Mouse (Mus musculus) embryonic facial prominence, embryonic 14.5 days (tissue): ENCODE data around the gene 2410137M14Rik. TPM values are rescaled to one million over a fixed set of nuclear protein-coding genes. Genes with fewer than 3 reads are reported as not detected.

ENCODE experiments used
- ATAC-seq: fragments of 200-750 bp; cut with Nextera tagmentation; 2 replicates; pipeline ENCODE4 v1.8.0; 2017; ENCODE audit warnings: low read depth, moderate number of reproducible peaks, moderate TSS enrichment
- DNase-seq: peaks from one replicate; pipeline ENCODE4 v3.0.0-alpha.2; 2015; ENCODE audit warnings: low spot score
- H3K27ac ChIP-seq: fragments of 300-500 bp; sonication (generic); replicated peaks from 2 replicates; pipeline ENCODE4 v1.5.1; 2014; ENCODE audit warnings: low read depth, mild to moderate bottlenecking, low read length, moderate library complexity
- H3K27me3 ChIP-seq: fragments of 300-500 bp; sonication (generic); replicated peaks from 2 replicates; pipeline ENCODE4 v1.6.1; 2014; ENCODE audit warnings: low read length; ENCODE audit not compliant: control insufficient read depth, insufficient read depth
- H3K36me3 ChIP-seq: fragments of 300-500 bp; sonication (generic); 2 replicates; pipeline ENCODE4 v1.6.1; 2014; ENCODE audit warnings: low read length, mixed read lengths; ENCODE audit not compliant: control insufficient read depth, insufficient read depth
- H3K4me1 ChIP-seq: fragments of 300-500 bp; sonication (generic); 2 replicates; pipeline ENCODE4 v1.6.1; 2014; ENCODE audit warnings: antibody characterized with exemption, low read length; ENCODE audit not compliant: control insufficient read depth, insufficient read depth
- H3K4me2 ChIP-seq: fragments of 300-500 bp; sonication (generic); 2 replicates; pipeline ENCODE4 v1.6.1; 2014; ENCODE audit warnings: low read depth, mild to moderate bottlenecking, low read length, moderate library complexity, mixed read lengths
- H3K4me3 ChIP-seq: fragments of 300-500 bp; sonication (generic); 2 replicates; pipeline ENCODE4 v1.5.1; 2014; ENCODE audit warnings: low read depth, mild to moderate bottlenecking, low read length
- H3K9ac ChIP-seq: fragments of 300-500 bp; sonication (generic); 2 replicates; pipeline ENCODE4 v1.6.1; 2014; ENCODE audit warnings: low read depth, mild to moderate bottlenecking, low read length, moderate library complexity, mixed read lengths
- H3K9me3 ChIP-seq: fragments of 300-500 bp; sonication (generic); 2 replicates; pipeline ENCODE4 v1.6.1; 2016; ENCODE audit warnings: low read length; ENCODE audit not compliant: control insufficient read depth
- WGBS: fragments of 180-500 bp; shearing (Covaris S2); extraction: QIAGEN DNeasy Blood & Tissue Kit; methylation state at CpG from one replicate; pipeline ENCODE4 v1.1.7; 2014; 5-methylcytosine and 5-hydroxymethylcytosine counted together
- polyA plus RNA-seq: library from polyadenylated mRNA; unstranded; fragments of >200 nt; fragmentation: Nextera tagmentation; extraction: Ambion mirVana; gene quantifications from 2 replicates; pipeline ENCODE4 v1.2.1, GENCODE M21; 2014

The 2410137M14Rik gene
- polyA plus RNA-seq, 1 experiment from 2014 or later = not detected

DNA sequence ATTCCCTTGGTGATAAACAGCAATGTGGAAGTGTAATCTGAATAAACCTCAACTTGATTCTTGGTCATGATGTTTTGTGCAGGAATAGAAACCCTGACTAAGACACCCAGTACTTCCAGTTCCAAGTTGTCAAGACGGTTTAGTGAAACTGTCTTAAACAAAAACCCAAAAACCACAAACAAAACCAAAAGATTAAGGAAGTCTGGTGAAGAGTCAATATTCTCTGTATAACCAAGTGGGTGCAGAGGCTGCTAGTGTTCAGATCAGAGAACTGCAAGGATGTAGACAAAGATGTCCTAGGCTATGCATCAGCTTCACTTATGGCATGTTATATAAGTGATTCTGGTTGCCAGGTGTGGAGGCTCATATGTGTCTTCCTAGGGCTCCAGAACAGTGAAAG is 14.2 kb downstream of the 2410137M14Rik start:
- no peak overlapping the region for H3K4me3 ChIP-seq
- no peak overlapping the region for H3K4me2 ChIP-seq
- DNase-seq (no peak), ATAC-seq (no peak)
- H3K9me3 ChIP-seq = no peaks in the 10 kb centered on the region
- H3K27me3 ChIP-seq = no peaks in the 10 kb centered on the region
- 83% methylated on average over 1 of the region's 1 CpGs for WGBS
- H3K4me1 ChIP-seq = no peaks in the 10 kb centered on the region
- no peak overlapping the region for H3K9ac ChIP-seq
- H3K27ac ChIP-seq = no peak overlapping the region
- no peaks in the 10 kb centered on the region for H3K36me3 ChIP-seq

DNA sequence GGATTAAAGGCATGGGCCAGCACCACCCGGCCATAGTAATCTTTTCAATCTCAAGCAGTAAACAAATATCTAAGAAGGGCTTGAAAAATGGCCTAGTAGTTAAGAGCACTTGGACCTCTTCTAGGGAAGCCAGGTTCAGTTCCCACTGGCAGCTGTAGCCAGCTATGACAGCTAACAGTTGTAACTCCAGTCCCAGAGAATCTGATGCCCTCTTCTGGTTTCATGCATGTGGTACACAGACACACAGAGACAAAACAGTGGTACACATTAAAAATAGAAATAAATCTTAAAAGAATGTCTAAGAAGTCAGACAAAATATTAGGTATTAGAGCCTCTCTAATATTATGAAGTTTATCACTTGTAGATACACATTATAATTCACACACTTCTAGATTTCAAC is 19.9 kb downstream of the 2410137M14Rik start:
- Histone ChIP-seq H3K27ac (no peak overlapping the region), H3K4me3 (no peak overlapping the region), H3K9me3 (no peaks in the 10 kb centered on the region), H3K9ac (no peak overlapping the region), H3K27me3 (no peaks in the 10 kb centered on the region), H3K36me3 (peaks cover 8% of the 10 kb centered on the region), H3K4me1 (peaks cover 7% of the 10 kb centered on the region), H3K4me2 (no peak overlapping the region)
- ATAC-seq (no peak), DNase-seq (no peak)
- WGBS = 71% methylated on average over 1 of the region's 1 CpGs

DNA sequence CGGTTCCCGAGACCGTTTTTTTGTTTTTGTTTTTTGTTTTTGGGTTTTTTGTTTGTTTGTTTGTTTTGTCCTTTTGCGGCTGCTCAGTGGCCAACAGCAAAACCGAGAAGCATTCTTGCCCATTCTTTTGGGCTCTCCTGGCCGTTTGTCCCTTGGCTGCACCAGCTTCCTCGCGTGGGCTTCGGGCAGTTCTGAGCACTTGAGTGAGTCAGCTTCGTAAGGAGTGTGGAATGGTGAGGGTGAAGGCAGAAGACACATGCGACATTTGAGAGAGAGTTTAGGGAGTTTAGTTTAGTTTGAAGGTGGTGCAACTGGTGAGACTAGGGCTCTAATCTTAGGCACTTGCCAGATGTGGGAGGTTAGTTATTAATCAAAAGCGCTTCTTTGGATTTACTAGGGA is 22.2 kb downstream of the 2410137M14Rik start:
- Histone ChIP-seq H3K9me3 (no peaks in the 10 kb centered on the region), H3K27ac (no peak overlapping the region; the same call in none of the 2 replicates), H3K4me2 (peak overlapping the region; percentile 82), H3K36me3 (peaks cover 26% of the 10 kb centered on the region), H3K4me3 (peak overlapping the region; percentile 78), H3K9ac (peak overlapping the region; percentile 85), H3K27me3 (no peaks in the 10 kb centered on the region), H3K4me1 (peaks cover 7% of the 10 kb centered on the region)
- DNase-seq = no peak
- 7% methylated on average over 12 of the region's 12 CpGs for WGBS
- ATAC-seq = no peak

DNA sequence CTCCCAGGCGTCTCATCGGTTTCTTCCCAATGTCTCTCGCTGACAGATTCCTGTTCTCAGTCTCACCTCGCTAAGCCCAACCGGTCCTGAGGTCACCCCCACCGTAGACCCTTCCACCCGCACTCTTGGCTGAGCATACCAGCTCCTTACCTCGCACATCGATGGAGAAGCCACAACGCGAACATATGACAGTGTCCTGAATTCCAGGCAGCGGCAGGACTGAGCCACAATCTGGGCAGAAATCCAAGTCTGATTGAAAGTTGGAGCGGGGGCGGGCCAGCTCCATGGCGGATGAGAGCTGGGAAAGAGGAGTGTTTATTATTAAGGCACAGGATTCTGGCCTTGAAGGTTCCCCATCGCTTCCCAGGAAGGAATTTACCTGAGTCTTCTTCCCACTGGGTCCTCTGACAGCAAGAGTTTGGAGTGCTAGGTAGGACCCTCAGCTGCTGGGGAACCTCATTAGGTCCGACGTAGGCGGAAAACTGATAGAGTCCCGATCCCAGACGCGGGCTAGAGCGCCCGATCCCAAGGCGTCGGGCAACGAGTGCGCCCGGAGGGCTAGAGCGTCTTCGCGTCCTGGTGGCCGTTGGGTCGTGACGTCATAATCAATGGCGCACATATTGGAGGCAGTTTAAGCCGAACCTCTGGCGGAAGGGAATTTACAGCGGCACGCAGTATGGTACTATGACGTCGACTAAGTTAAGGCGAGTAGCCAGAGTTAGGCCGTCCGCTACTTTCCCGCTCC is 22.9 kb downstream of the 2410137M14Rik start, which contains the start of the genes Znrd1 and Znrd1as:
Znrd1 (minus strand) TSS at position 561 of the 745 bp plus-strand sequence.
Znrd1as (plus strand) TSS at position 594 of the 745 bp plus-strand sequence.
- H3K27me3 ChIP-seq = no peaks in the 10 kb centered on the region

DNA sequence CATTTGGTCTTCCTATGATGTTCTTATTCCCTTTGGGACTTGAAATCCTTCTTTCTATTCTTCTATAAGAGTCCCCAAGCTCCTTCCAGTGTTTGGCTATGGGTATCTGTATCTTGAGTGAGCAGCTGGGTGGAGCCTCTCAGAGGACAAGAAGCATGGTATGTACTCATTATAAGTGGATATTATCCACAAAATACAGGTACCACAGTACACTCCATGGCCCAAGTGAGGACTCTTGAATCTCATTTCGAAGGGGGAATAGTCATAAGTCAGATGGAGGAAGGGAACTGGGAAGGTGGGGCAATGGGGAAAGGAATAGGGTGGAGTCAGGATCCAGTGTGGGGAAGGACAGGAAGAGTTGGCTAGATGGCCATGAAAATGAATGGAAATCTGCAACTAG is 28.0 kb downstream of the 2410137M14Rik start:
- 92% methylated on average over 1 of the region's 1 CpGs for WGBS

More for the DNA sequence above, 22.9 kb downstream of the 2410137M14Rik start, which contains the start of the genes Znrd1 and Znrd1as:
- H3K9ac ChIP-seq = peak within 1 kb of the TSS; percentile 85
- H3K4me3 ChIP-seq = peak within 1 kb of the TSS; percentile 78
- no peaks in the 10 kb centered on the region for H3K9me3 ChIP-seq
- H3K4me1 ChIP-seq = peaks cover 7% of the 10 kb centered on the region
- H3K36me3 ChIP-seq = peaks cover 30% of the 10 kb centered on the region
- DNase-seq = peak; percentile 99
- ATAC-seq = peak; percentile 98
- peak within 1 kb of the TSS; percentile 82 for H3K4me2 ChIP-seq
- under 1% methylated on average over 43 of the region's 46 CpGs for WGBS
- H3K27ac ChIP-seq = peak within 1 kb of the TSS; percentile 85

DNA sequence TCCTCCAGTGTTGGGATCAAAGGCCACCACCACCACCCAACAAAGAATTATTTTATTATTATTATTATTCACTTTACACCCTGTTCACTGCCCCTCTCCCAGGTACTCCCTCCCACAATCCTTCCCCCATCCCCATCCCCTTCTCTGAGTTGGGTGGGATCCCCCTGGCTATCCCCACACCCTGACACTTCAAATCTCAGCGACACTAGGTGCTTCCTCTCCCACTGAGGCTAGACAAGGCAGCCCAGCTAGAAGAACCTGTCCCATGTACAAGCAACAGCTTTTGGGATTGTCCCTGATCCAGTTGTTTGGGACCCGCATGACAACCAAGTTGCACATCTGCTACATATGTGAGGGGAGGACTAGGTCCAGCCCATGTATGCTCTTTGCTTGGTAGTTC is 28.4 kb downstream of the 2410137M14Rik start:
- H3K4me3 ChIP-seq = no peak overlapping the region
- ATAC-seq = no peak
- no peaks in the 10 kb centered on the region for H3K27me3 ChIP-seq
- 82% methylated on average over 2 of the region's 2 CpGs for WGBS
- no peak for DNase-seq
- H3K4me1 ChIP-seq = peaks cover 11% of the 10 kb centered on the region
- H3K9me3 ChIP-seq = no peaks in the 10 kb centered on the region
- H3K4me2 ChIP-seq = no peak overlapping the region
- peaks cover 41% of the 10 kb centered on the region for H3K36me3 ChIP-seq
- H3K27ac ChIP-seq = no peak overlapping the region
- no peak overlapping the region for H3K9ac ChIP-seq

More for the DNA sequence above, 28.0 kb downstream of the 2410137M14Rik start:
- Histone ChIP-seq H3K9ac (no peak overlapping the region), H3K4me2 (no peak overlapping the region), H3K36me3 (peaks cover 41% of the 10 kb centered on the region), H3K9me3 (no peaks in the 10 kb centered on the region), H3K27me3 (no peaks in the 10 kb centered on the region), H3K4me3 (no peak overlapping the region), H3K4me1 (peaks cover 9% of the 10 kb centered on the region), H3K27ac (no peak overlapping the region)
- DNase-seq = no peak
- no peak for ATAC-seq

DNA sequence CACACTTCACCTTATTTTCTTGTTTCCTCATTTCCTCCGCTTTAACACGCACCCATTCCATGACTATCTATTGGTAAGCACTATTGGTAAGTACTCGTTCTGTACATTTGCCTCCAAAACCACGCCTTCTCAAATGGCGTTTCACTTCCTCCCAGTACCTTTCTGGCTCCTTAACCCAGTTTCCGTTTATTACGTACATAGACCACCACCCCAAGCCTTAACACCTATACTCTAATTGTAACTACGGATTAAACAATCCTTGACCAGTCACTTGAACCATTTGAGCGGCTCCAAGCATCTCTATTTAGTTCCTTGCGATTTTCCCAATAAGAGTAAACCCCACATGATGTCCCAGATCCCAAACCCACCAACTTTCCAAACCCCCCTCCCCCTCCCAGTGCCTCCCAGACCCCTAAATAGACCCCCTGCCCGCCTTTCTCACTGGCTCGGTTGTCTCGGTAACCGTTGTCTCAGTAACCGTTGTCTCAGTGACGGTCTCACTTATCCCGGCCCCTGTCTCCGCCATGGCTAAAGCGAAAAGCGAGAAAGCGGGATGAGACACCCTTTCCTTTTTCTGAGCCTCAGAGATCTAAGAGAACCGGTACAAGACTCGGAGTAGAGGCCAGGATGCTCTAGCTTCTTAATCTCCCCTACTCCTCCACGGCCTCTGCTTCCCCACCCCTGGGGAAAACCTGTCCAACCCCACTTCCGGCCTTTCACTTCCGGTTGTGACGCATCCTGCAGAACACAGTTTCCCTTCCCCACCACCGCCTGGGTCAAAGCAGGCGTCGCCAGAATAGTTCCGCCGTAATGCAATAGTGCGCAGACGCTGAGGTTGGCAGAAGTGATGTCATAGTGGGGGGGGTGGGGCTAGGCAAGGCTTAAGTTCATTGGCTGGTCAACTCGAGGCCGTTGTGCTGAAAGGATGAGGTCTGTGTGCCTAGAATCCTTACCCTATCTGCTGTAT is 29.8 kb downstream of the 2410137M14Rik start, which contains the start of gene Ppp1r11:
Ppp1r11 (minus strand) TSS at position 761 of the 967 bp plus-strand sequence.
- peak within 1 kb of the TSS; percentile 87 for H3K9ac ChIP-seq
- ATAC-seq = peak; percentile 97
- peak; percentile 99 for DNase-seq
- H3K4me2 ChIP-seq = peak within 1 kb of the TSS; percentile 78
- WGBS = 3% methylated on average over 36 of the region's 36 CpGs
- no peaks in the 10 kb centered on the region for H3K9me3 ChIP-seq
- H3K27ac ChIP-seq = peak within 1 kb of the TSS; percentile 76
- peaks cover 5% of the 10 kb centered on the region; the same call in 1 of the 2 replicates for H3K27me3 ChIP-seq
- peak within 1 kb of the TSS; percentile 65 for H3K4me3 ChIP-seq
- peaks cover 35% of the 10 kb centered on the region for H3K36me3 ChIP-seq
- H3K4me1 ChIP-seq = peaks cover 11% of the 10 kb centered on the region

DNA sequence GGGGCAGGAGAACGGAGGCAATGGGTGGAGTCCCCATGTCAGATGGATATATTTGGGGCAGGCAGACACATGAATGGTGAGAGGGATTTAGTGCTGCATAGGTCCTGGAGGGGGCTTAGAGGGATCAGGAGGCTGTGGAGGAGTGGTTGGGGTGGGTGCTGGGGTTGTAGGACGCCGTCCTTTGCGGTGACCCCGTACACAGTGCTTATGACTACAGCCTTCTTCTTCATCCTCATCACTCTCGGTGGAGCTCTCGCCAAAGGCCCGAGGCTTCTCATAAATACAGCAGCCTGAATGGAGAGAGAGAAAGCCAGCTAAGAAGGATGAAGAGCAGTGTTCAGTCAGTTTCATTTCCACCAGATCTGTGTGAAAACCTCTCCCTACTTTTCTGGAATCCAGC is 31.8 kb downstream of the 2410137M14Rik start:
- H3K4me1 ChIP-seq = peaks cover 11% of the 10 kb centered on the region
- H3K27me3 ChIP-seq = peaks cover 25% of the 10 kb centered on the region
- no peak overlapping the region for H3K4me3 ChIP-seq
- WGBS = 90% methylated on average over 8 of the region's 8 CpGs
- H3K36me3 ChIP-seq = peaks cover 18% of the 10 kb centered on the region; the same call in 1 of the 2 replicates
- no peak overlapping the region for H3K9ac ChIP-seq
- no peak overlapping the region for H3K27ac ChIP-seq
- no peaks in the 10 kb centered on the region for H3K9me3 ChIP-seq
- no peak for DNase-seq
- H3K4me2 ChIP-seq = no peak overlapping the region
- no peak for ATAC-seq
